Mouse (Mus musculus) lung, postnatal 0 days (tissue): ENCODE results near the gene Tbccd1. TPM values are rescaled to one million over a fixed set of nuclear protein-coding genes. Genes with fewer than 3 reads are reported as not detected.

Experiments
- ATAC-seq: fragments of 200-750 bp; cut with Nextera tagmentation; 2 replicates; pipeline ENCODE4 v1.8.0; 2017; ENCODE audit warnings: moderate library complexity
- DNase-seq: peaks from one replicate; pipeline ENCODE4 v3.0.0-alpha.2; 2016; ENCODE audit warnings: low spot score
- H3K27ac ChIP-seq: fragments of 300-500 bp; sonication (generic); 2 replicates; pipeline ENCODE4 v1.5.1; 2014; ENCODE audit warnings: antibody characterized with exemption, mild to moderate bottlenecking, low read length, mixed read lengths
- H3K27me3 ChIP-seq: fragments of 300-500 bp; sonication (generic); replicated peaks from 2 replicates; pipeline ENCODE4 v1.6.1; 2014; ENCODE audit warnings: low read length, mixed read lengths; ENCODE audit not compliant: insufficient read depth
- H3K36me3 ChIP-seq: fragments of 300-500 bp; sonication (generic); 2 replicates; pipeline ENCODE4 v1.6.1; 2014; ENCODE audit warnings: low read length, mixed read lengths; ENCODE audit not compliant: insufficient read depth
- H3K4me1 ChIP-seq: fragments of 300-500 bp; sonication (generic); 2 replicates; pipeline ENCODE4 v1.6.1; 2014; ENCODE audit warnings: antibody characterized with exemption, low read depth, low read length, mixed read lengths; ENCODE audit not compliant: insufficient read depth
- H3K4me2 ChIP-seq: fragments of 300-500 bp; sonication (generic); replicated peaks from 2 replicates; pipeline ENCODE4 v1.6.1; 2014; ENCODE audit warnings: low read depth, mild to moderate bottlenecking, low read length, moderate library complexity, mixed read lengths
- H3K4me3 ChIP-seq: fragments of 300-500 bp; sonication (generic); 2 replicates; pipeline ENCODE4 v1.5.1; 2014; ENCODE audit warnings: low read depth, low read length
- H3K9ac ChIP-seq: fragments of 300-500 bp; sonication (generic); replicated peaks from 2 replicates; pipeline ENCODE4 v1.6.1; 2014; ENCODE audit warnings: low read depth, mild to moderate bottlenecking
- H3K9me3 ChIP-seq: fragments of 300-500 bp; sonication (generic); 2 replicates; pipeline ENCODE4 v1.6.1; 2016; ENCODE audit warnings: low read length, mixed read lengths
- CTCF ChIP-seq: IDR thresholded peaks from 2 replicates; pipeline ENCODE4 v1.5.1; 2016; ENCODE audit warnings: antibody characterized with exemption, mild to moderate bottlenecking
- EP300 ChIP-seq: IDR thresholded peaks from 2 replicates; pipeline ENCODE4 v1.6.1; 2016; ENCODE audit warnings: antibody characterized with exemption, mild to moderate bottlenecking, control low read depth
- WGBS: fragments of 180-500 bp; shearing (Covaris S2); extraction: QIAGEN DNeasy Blood & Tissue Kit; methylation state at CpG from one replicate; pipeline ENCODE4 v1.1.7; 2014; 5-methylcytosine and 5-hydroxymethylcytosine counted together
- polyA plus RNA-seq: library from polyadenylated mRNA; unstranded; fragments of >200 nt; fragmentation: Nextera tagmentation; extraction: Ambion mirVana; gene quantifications from 2 replicates; pipeline ENCODE4 v1.2.1, GENCODE M21; 2015

The Tbccd1 gene
- polyA plus RNA-seq = 15.3 and 16.0 TPM in 2 replicates

DNA sequence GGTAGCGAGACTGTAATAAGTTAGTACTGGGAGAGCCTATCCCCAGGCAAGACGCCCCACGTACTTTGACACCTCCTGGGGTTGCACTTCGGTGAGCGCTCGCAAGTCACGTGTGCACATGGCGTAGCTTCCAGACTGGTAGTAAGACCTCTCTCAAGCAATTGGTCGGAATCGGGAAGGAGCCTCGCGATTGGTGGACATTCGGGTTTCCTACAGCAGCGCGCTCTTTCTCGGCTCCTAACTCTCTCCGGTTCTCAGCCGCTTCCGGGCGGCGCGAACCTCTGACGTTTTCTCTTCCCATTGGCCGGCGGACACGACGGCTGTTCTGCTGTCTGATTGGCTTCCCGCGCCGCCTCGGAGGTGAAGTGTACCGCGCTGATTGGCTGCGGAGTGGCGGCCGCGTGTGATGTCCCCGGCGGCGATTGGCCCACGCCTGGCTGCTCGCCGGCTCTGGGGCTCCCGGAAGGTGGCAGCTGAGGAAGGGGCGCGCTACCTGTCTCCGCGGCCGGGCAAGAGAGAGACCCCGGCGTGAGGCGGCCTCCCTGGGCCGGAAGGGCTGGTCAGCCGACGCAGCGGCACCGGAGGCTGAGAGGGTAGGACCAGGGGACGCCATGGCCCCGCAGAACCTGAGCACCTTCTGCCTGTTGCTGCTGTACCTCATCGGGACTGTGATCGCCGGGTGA is at the start of gene Tbccd1, which contains the start of gene Dnajb11:
Gene Tbccd1 (minus strand): TSS at position 239 of the 683 bp plus-strand sequence.
Gene Dnajb11 (plus strand): TSS at position 415 of the 683 bp plus-strand sequence.
- H3K36me3 ChIP-seq = 0 out of 2 replicates have a peak, but pooled peaks cover 4% of the 10 kb centered on the region
- no peaks in the 10 kb centered on the region for H3K27me3 ChIP-seq
- peak within 1 kb of the TSS; percentile 94 for H3K9ac ChIP-seq
- peak within 1 kb of the TSS; percentile 97 for H3K4me3 ChIP-seq
- TF ChIP-seq CTCF = no peak
- TF ChIP-seq EP300 = peak; percentile 40; the same call in 1 of the 2 replicates
- under 1% methylated on average over 61 of the region's 62 CpGs for WGBS
- H3K9me3 ChIP-seq = no peaks in the 10 kb centered on the region
- ATAC-seq (peak; percentile 99), DNase-seq (peak; percentile 100)
- H3K27ac ChIP-seq = peak within 1 kb of the TSS; percentile 87
- peak within 1 kb of the TSS; percentile 88 for H3K4me2 ChIP-seq
- H3K4me1 ChIP-seq = peaks cover 12% of the 10 kb centered on the region; the same call in 1 of the 2 replicates

- H3K4me3 ChIP-seq = no peak overlapping the region
- WGBS = 42% methylated on average over 3 of the region's 3 CpGs
- H3K27me3 ChIP-seq = no peaks in the 10 kb centered on the region
- no peak overlapping the region for H3K4me2 ChIP-seq
- H3K9ac ChIP-seq = no peak overlapping the region
- no peaks in the 10 kb centered on the region for H3K4me1 ChIP-seq
- ATAC-seq = no peak
- no peaks in the 10 kb centered on the region for H3K9me3 ChIP-seq
- no peak overlapping the region for H3K27ac ChIP-seq
- no peaks in the 10 kb centered on the region for H3K36me3 ChIP-seq
- no peak for DNase-seq
- no peak for TF ChIP-seq CTCF
- no peak for TF ChIP-seq EP300
Observed at GRCm38 (mm10) chr16:22901326-22901725, 43.9 kb upstream of the Tbccd1 start.

GRCm38 (mm10) chr16:22899866-22900570 is 42.5 kb upstream of the Tbccd1 start:
- Histone ChIP-seq H3K4me2 (no peak overlapping the region), H3K9ac (no peak overlapping the region), H3K4me3 (no peak overlapping the region), H3K27ac (no peak overlapping the region), H3K9me3 (no peaks in the 10 kb centered on the region), H3K27me3 (no peaks in the 10 kb centered on the region), H3K36me3 (no peaks in the 10 kb centered on the region), H3K4me1 (no peaks in the 10 kb centered on the region)
- no peak for DNase-seq
- TF ChIP-seq CTCF (no peak), EP300 (no peak)
- 58% methylated on average over 10 of the region's 10 CpGs for WGBS
- no peak for ATAC-seq

DNA sequence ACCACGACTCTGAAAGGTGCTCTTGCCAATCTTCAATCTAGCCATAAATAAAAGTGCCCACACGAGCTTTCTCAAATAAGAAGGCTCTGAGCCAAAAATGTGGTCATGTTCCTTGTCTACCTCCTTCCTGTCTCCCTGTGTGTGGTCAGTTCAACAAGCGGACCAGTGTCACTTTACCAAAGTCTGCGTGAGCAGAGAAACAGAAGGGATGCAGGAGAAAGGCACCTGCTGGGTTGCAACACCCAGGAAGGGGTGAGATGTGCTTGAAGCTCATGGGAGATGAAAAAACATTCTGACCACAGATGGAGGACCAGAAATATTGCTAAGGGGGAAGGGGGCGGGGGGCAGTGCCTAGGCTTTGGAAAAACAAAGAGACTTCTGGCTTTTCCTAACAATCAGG is 41.9 kb upstream of the Tbccd1 start:
- H3K4me1 ChIP-seq = no peaks in the 10 kb centered on the region
- H3K9ac ChIP-seq = no peak overlapping the region
- H3K4me3 ChIP-seq = no peak overlapping the region
- no peaks in the 10 kb centered on the region for H3K9me3 ChIP-seq
- H3K27me3 ChIP-seq = no peaks in the 10 kb centered on the region
- no peak overlapping the region for H3K27ac ChIP-seq
- no peaks in the 10 kb centered on the region for H3K36me3 ChIP-seq
- TF ChIP-seq CTCF = no peak
- no peak for TF ChIP-seq EP300
- 43% methylated on average over 5 of the region's 5 CpGs for WGBS
- no peak overlapping the region for H3K4me2 ChIP-seq
- ATAC-seq = no peak
- DNase-seq = no peak

- no peaks in the 10 kb centered on the region for H3K36me3 ChIP-seq
- no peaks in the 10 kb centered on the region for H3K27me3 ChIP-seq
- H3K4me3 ChIP-seq = no peak overlapping the region
- ATAC-seq (no peak), DNase-seq (no peak)
- no peaks in the 10 kb centered on the region for H3K4me1 ChIP-seq
- no peak overlapping the region for H3K9ac ChIP-seq
- H3K4me2 ChIP-seq = no peak overlapping the region
- TF ChIP-seq EP300 (no peak), CTCF (no peak)
- H3K9me3 ChIP-seq = no peaks in the 10 kb centered on the region
- no peak overlapping the region for H3K27ac ChIP-seq
- WGBS = 55% methylated on average over 2 of the region's 2 CpGs
Observed at GRCm38 (mm10) chr16:22896618-22897017, 39.1 kb upstream of the Tbccd1 start.

DNA sequence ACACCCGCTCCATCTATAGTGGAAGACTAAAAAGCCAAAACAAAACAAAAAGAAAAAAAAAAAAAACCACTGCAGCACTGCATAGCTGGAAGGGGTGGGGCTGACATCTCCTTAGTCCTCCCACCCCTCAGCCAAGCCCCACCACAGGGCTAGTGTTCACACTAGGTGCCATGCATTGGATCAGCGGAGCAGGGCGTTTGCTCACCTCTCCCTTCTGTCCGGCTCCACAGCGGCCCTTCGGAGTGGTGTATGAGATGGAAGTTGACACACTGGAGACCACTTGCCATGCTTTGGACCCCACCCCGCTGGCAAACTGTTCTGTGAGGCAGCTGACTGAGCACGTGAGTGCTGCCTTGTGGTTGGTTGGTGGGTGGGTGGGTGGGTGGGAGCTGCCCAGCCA is 36.6 kb upstream of the Tbccd1 start:
- H3K36me3 ChIP-seq = no peaks in the 10 kb centered on the region
- WGBS = 68% methylated on average over 7 of the region's 8 CpGs
- no peaks in the 10 kb centered on the region for H3K27me3 ChIP-seq
- H3K4me3 ChIP-seq = no peak overlapping the region
- DNase-seq (no peak), ATAC-seq (no peak)
- H3K9me3 ChIP-seq = no peaks in the 10 kb centered on the region
- no peaks in the 10 kb centered on the region for H3K4me1 ChIP-seq
- H3K4me2 ChIP-seq = no peak overlapping the region
- H3K9ac ChIP-seq = no peak overlapping the region
- TF ChIP-seq CTCF = no peak
- TF ChIP-seq EP300 = no peak
- no peak overlapping the region for H3K27ac ChIP-seq
